Mouse (Mus musculus) left cerebral cortex, adult 9 months (tissue): ENCODE data around the gene Spink8.

Experiments used
- DNase-seq, 2 experiments: peaks; one replicate each; pipeline ENCODE4 v3.0.0; 2022; ENCODE audit warnings: low spot score in 2 of 2

The Spink8 gene

DNA sequence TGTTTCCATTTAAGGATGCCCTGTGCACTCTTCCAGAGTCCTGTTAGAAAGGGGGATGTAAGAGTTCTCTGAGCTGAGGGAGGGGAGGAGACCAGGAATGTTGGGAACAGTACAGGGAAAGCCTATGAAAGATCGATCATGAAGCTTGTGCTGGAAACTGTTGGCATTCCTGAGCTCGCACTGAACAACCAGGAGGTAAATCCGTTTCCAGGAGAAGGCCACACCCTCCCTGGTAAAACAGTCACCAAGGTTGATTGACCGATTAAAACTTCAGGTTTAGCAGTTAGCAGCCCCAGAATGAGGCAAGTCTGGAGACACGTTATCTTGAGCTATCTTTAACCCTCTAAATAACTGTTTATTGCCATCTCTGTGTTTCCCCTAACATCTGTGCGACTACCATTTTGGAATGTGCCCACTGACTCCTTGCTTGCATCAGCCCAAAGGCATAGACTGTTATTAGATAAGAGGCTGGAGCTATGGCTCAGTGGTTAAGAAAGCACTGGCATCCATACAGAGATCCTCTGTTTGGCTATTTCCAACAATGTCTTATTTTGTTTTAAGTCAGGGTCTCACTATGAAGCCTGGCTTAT lies 59.0 kb downstream of the Spink8 start:
- DNase-seq, result no peak

DNA sequence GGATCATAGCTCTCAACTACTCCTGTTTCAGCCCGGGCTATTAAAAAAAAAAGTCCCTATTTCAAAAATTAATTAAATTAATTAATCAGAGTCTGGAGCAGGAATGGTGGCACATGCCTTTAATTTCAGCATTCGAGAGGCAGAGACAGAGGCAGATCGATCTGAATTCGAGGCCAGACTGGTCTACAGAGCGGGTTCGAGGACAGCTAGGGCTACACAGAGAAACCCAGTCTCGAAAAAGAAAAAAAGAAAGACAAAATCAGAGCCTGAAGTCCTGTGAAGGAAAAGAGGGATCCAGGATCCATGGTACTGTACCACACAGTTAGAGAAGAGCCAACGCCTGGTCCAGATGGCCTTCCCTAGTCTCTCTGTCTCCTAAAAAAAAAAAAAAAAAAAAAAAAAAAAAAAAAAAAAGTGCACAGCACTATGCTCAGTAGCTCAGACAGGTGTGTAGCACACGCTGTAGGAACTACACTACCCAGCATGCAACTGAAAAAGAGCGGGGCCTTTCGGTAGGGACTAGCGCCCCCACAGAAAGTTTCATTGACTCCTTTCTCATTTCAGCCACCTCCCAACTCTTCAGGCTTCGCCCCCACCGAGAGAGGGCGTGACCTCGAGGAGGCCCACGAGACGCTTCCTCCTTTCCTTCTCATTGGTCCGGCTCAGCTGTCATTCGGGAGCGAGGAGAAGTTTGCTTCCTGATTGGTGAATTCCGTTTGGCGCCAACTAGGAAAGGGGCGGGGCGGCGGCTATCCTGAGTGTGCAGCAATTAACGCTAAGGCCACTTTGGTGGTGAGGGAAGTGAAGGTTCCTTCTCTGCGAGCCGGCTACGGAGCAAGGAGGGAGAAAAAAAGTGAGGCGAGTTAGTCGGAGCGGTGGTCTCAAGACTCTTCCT lies 63.0 kb downstream of the Spink8 start, which contains the start of gene Cdc25a:
Gene Cdc25a (plus strand): TSS at position 783 of the 895 bp plus-strand sequence.
- peak; percentile 94 to 98 for DNase-seq

DNA sequence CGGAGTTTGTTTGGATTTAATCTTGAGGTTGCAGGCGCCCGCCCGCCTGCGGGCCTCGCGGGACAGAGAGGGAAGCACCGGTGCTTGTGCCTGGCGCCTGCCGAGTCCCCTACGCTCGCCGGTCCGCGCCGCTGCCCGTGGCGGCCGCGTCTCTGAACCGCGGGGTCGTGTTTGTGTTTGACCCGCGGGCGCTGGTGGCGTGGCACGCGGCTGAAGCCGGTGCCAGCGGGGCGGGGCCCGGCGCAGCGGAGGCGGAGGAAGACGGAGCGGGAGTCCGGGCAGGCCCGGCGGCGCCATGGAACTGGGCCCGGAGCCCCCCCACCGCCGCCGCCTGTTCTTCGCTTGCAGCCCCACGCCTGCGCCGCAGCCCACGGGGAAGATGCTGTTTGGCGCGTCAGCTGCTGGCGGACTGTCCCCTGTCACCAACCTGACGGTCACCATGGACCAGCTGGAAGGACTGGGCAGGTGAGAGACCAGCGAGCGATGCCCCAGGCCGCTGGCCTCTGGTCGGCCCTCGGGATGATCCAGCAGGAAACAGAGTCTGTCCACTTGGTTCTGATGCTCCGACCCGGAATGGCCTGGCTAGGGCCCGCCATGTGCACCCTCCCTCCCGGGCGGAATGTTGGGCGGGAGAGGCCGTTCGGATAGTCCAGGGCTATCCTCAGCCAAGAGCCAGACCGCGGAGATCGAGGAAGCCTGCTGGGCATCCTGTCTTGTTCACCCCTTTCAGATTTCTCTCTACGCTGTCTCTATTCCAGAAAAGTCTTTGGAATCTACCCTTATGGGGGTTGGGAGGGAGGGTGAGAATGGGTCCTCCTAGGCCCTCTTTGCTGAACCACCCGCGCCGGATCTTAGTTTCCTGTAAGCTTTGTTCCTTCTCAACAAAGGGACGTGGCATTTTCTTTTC lies 63.9 kb downstream of the Spink8 start:
- peak in 1 of 2 experiments; percentile 13 for DNase-seq
